Comparison of ENCODE assay signal across 11 mouse cellular contexts in genomic region chr9:63738086-63738701, GRCm38 (mm10). TPM values are rescaled to one million over a fixed set of nuclear protein-coding genes. Genes with fewer than 3 reads are reported as not detected.
DNase-seq lines count a peak whose midpoint lies in the region; ATAC-seq and TF ChIP-seq lines count a peak whose summit lies in the region.
"Had no signal": no experiment of that assay in that cellular context is flagged by ENCODE, and none has a peak within 500 bp of the region (broad histone marks: within the 10 kb centered on the region; RNA-seq: fewer than 3 reads in every experiment).

No protein-coding gene starts in this region.

- H3K27me3 ChIP-seq in kidney, postnatal 0 days (ENCODE audit: insufficient read depth, low read length), result no peaks in the 10 kb centered on the region
- H3K27me3 ChIP-seq in kidney, embryonic 14.5 days (ENCODE audit: control insufficient read depth, insufficient read depth, low read length), result no peaks in the 10 kb centered on the region
- H3K27me3 ChIP-seq in limb, embryonic 10.5 days (ENCODE audit: low read depth, poor library complexity, severe bottlenecking), result no peaks in the 10 kb centered on the region
- H3K27me3 ChIP-seq: neural tube, embryonic 13.5 days had no signal

- DNase-seq in kidney, postnatal 0 days (ENCODE audit: low spot score), result no peak
- no peak for DNase-seq in limb, embryonic 10.5 days (ENCODE audit: low spot score)
- no peak for DNase-seq in ovary, postnatal 10 days (ENCODE audit: low spot score)
- DNase-seq in right cerebral cortex, postnatal 25 days, result no peak
- DNase-seq in kidney, adult 18-20 months, result no peak
- DNase-seq: cerebellum, adult 11 months had no signal

- no peak overlapping the region for H3K4me3 ChIP-seq in kidney, postnatal 0 days (replicated peaks; ENCODE audit: low read depth, low read length)
- H3K4me3 ChIP-seq in kidney, embryonic 14.5 days (ENCODE audit: low read length), result no peak overlapping the region
- H3K4me3 ChIP-seq in bone marrow, adult 2 months (replicated peaks; ENCODE audit: control insufficient read depth, low read depth, low read length), result peak overlapping the region; percentile 6
- no peak overlapping the region for H3K4me3 ChIP-seq in limb, embryonic 10.5 days
- H3K4me3 ChIP-seq in olfactory bulb, adult 2 months (ENCODE audit: insufficient read depth, low read depth, low read length), result no peak overlapping the region
- H3K4me3 ChIP-seq: neural tube, embryonic 13.5 days had no signal

- peak overlapping the region; percentile 36; the same call in 1 of the 2 replicates for H3K27ac ChIP-seq in kidney, postnatal 0 days
- H3K27ac ChIP-seq in kidney, embryonic 14.5 days (ENCODE audit: low read depth, low read length), result no peak overlapping the region
- peak overlapping the region; percentile 89 for H3K27ac ChIP-seq in bone marrow, adult 2 months (ENCODE audit: control insufficient read depth, insufficient read depth, low read depth, low read length, poor library complexity)
- H3K27ac ChIP-seq in limb, embryonic 10.5 days, result peak overlapping the region; percentile 51; the same call in 1 of the 2 replicates
- H3K27ac ChIP-seq in olfactory bulb, adult 2 months (ENCODE audit: insufficient read depth, low read depth, low read length), result peak overlapping the region; percentile 3; the same call in 1 of the 2 replicates
- H3K27ac ChIP-seq: neural tube, embryonic 13.5 days; stomach, postnatal 0 days had no signal

- H3K36me3 ChIP-seq in kidney, postnatal 0 days (ENCODE audit: insufficient read depth, low read length), result 0 out of 2 replicates have a peak, but pooled peaks cover 8% of the 10 kb centered on the region
- H3K36me3 ChIP-seq in kidney, embryonic 14.5 days (ENCODE audit: control insufficient read depth, insufficient read depth, low read length), result peaks cover 3% of the 10 kb centered on the region; the same call in 1 of the 2 replicates
- H3K36me3 ChIP-seq in limb, embryonic 10.5 days, result peaks cover 28% of the 10 kb centered on the region
- H3K36me3 ChIP-seq: neural tube, embryonic 13.5 days had no signal

- H3K9me3 ChIP-seq in kidney, postnatal 0 days (replicated peaks; ENCODE audit: low read length), result no peaks in the 10 kb centered on the region
- H3K9me3 ChIP-seq in kidney, embryonic 14.5 days (ENCODE audit: control insufficient read depth, low read length), result no peaks in the 10 kb centered on the region
- no peaks in the 10 kb centered on the region for H3K9me3 ChIP-seq in limb, embryonic 10.5 days (replicated peaks)
- H3K9me3 ChIP-seq: neural tube, embryonic 13.5 days had no signal

- ATAC-seq in kidney, postnatal 0 days (replicated peaks; ENCODE audit: low FRiP score, low read depth), result no peak
- no peak for ATAC-seq in kidney, embryonic 14.5 days (ENCODE audit: low FRiP score, low TSS enrichment)

- no peak for TF ChIP-seq CTCF in kidney, postnatal 0 days (IDR thresholded peaks at IDR 0.05; ENCODE audit: low read depth)
- TF ChIP-seq CTCF in bone marrow, adult 2 months (IDR thresholded peaks at IDR 0.05; ENCODE audit: control insufficient read depth, insufficient read depth, low read length), result no peak
- no peak for TF ChIP-seq CTCF in olfactory bulb, adult 2 months (IDR thresholded peaks at IDR 0.05; ENCODE audit: insufficient read depth, low read depth, low read length)

- no peak for TF ChIP-seq POLR2A in bone marrow, adult 2 months (IDR thresholded peaks at IDR 0.05; ENCODE audit: borderline replicate concordance, control insufficient read depth, low read depth, low read length)
- TF ChIP-seq POLR2A in olfactory bulb, adult 2 months (IDR thresholded peaks at IDR 0.05; ENCODE audit: insufficient read depth, low read depth, low read length), result no peak

- no peak overlapping the region for H3K4me2 ChIP-seq in kidney, postnatal 0 days (ENCODE audit: low read length)
- H3K4me2 ChIP-seq in kidney, embryonic 14.5 days (replicated peaks; ENCODE audit: low read depth, low read length), result no peak overlapping the region
- H3K4me2 ChIP-seq: neural tube, embryonic 13.5 days had no signal

- peaks cover 57% of the 10 kb centered on the region for H3K4me1 ChIP-seq in kidney, postnatal 0 days (replicated peaks; ENCODE audit: insufficient read depth, low read length)
- peaks cover 55% of the 10 kb centered on the region for H3K4me1 ChIP-seq in kidney, embryonic 14.5 days (ENCODE audit: control insufficient read depth, insufficient read depth, low read length)
- peaks cover 30% of the 10 kb centered on the region for H3K4me1 ChIP-seq in bone marrow, adult 2 months (ENCODE audit: control insufficient read depth, insufficient read depth, low read length)
- peaks cover 93% of the 10 kb centered on the region for H3K4me1 ChIP-seq in limb, embryonic 10.5 days
- peaks cover 51% of the 10 kb centered on the region for H3K4me1 ChIP-seq in olfactory bulb, adult 2 months (ENCODE audit: control insufficient read depth, insufficient read depth, low read length)

- 73% methylated on average over 12 of the region's 12 CpGs for WGBS in kidney, postnatal 0 days
- 78% methylated on average over 12 of the region's 12 CpGs for WGBS in kidney, embryonic 14.5 days
- 3% methylated on average over 12 of the region's 12 CpGs for WGBS in bone marrow, adult 2 months
- WGBS in limb, embryonic 10.5 days, result 74% methylated on average over 12 of the region's 12 CpGs
- whole genome bisulfite sequencing in olfactory bulb, adult 2 months, result 82% methylated on average over 12 of the region's 12 CpGs

- H3K9ac ChIP-seq in kidney, postnatal 0 days (ENCODE audit: low read depth, low read length), result no peak overlapping the region
- H3K9ac ChIP-seq in kidney, embryonic 14.5 days (ENCODE audit: low read depth, low read length), result no peak overlapping the region
- H3K9ac ChIP-seq: neural tube, embryonic 13.5 days had no signal

RNA-seq across cellular contexts. Expression of gene Smad3, which starts 19.6 kb away (rescaled TPM):
- 19.2 and 20.0 TPM in 2 replicates for polyA plus RNA-seq in kidney, postnatal 0 days (2015; fragmentation: Nextera tagmentation; extraction: Ambion mirVana)
- polyA plus RNA-seq in kidney, embryonic 14.5 days (2014; fragmentation: Nextera tagmentation; extraction: Ambion mirVana), result 17.6 and 21.2 TPM in 2 replicates
- 9.1 and 17.1 TPM in 2 replicates for polyA plus RNA-seq in bone marrow, adult 2 months (2011; ENCODE audit: insufficient read depth, insufficient read length, low replicate concordance, missing spikeins)
- 27.1 and 27.7 TPM in 2 replicates for polyA plus RNA-seq in limb, embryonic 10.5 days (2016; fragmentation: Nextera tagmentation; extraction: Ambion mirVana)
- not detected in 2 replicates for polyA plus RNA-seq in olfactory bulb, adult 2 months (2012; ENCODE audit: insufficient read depth, insufficient read length, low replicate concordance, missing spikeins)
